Comparison of ENCODE assay signal across 10 mouse cellular contexts in the genomic region with DNA sequence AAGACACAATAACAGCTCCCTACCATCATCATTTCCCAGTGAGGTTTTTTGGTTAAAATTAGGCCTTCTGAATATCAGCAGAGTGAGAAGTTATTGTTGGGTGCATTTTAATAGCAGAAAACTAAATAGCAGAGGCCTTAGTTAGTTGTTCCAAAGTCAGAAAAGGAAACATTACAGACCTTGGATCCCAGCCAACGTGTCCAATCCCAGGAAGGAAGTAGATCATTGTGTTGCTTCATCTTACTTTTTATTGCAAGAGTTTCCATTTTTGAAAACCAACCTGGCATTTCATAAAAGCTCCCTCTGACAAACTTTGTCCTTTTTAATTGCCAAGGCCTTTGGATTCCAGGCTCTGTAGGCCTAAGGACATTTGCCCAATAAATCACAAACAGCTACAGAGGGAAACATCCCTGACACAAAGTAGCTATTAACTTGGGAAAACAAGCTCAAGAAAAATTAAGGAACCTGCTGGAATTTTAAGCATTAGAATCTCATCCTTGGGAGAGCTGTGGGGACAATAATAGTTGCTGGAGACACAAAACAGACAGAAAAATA. TPM values are rescaled to one million over a fixed set of nuclear protein-coding genes. Genes with fewer than 3 reads are reported as not detected.
A peak's percentile ranks its signal among the peaks of the same experiment; 100 is the strongest.
DNase-seq lines count a peak whose midpoint lies in the region; ATAC-seq lines count a peak whose summit lies in the region.
"Had no signal": no experiment of that assay in that cellular context is flagged by ENCODE, and none has a peak within 500 bp of the region (broad histone marks: within the 10 kb centered on the region; RNA-seq: fewer than 3 reads in every experiment).

No protein-coding gene starts in this region.

- H3K4me1 ChIP-seq in kidney, embryonic 15.5 days = 0 out of 2 replicates have a peak, but pooled peaks cover 4% of the 10 kb centered on the region
- H3K4me1 ChIP-seq: liver, embryonic 13.5 days had no signal

- H3K4me2 ChIP-seq in kidney, embryonic 15.5 days = no peak overlapping the region
- H3K4me2 ChIP-seq: liver, embryonic 13.5 days had no signal

- WGBS in kidney, embryonic 15.5 days = 40% methylated on average over 1 of the region's 1 CpGs

- intact Hi-C loops in heart, postnatal 14 days (cut with DNase I) = no loop called here

- DNase-seq in kidney, adult 18-20 months = peak; percentile 39
- peak; percentile 91 for DNase-seq in adrenal gland, postnatal 14 days
- DNase-seq in heart, postnatal 14 days = peak; percentile 61 to 63
- no peak for DNase-seq in cerebellum, adult 11 months
- DNase-seq in T-cell, adult 2 months (ENCODE audit: low spot score) = no peak
- no peak for DNase-seq in layer of hippocampus, postnatal 14 days (ENCODE audit: low spot score in 2 of 2)
- DNase-seq: liver, embryonic 13.5 days had no signal

- H3K9me3 ChIP-seq in kidney, embryonic 15.5 days (replicated peaks) = no peaks in the 10 kb centered on the region
- H3K9me3 ChIP-seq: liver, embryonic 13.5 days had no signal

- H3K4me3 ChIP-seq in kidney, embryonic 15.5 days (replicated peaks) = no peak overlapping the region
- H3K4me3 ChIP-seq: liver, embryonic 13.5 days had no signal

- no peaks in the 10 kb centered on the region for H3K36me3 ChIP-seq in kidney, embryonic 15.5 days
- H3K36me3 ChIP-seq: liver, embryonic 13.5 days had no signal

- ATAC-seq in kidney, embryonic 15.5 days (replicated peaks; ENCODE audit: low FRiP score) = no peak
- ATAC-seq in megakaryocyte, adult 5-6 weeks (ENCODE audit: poor library complexity, severe bottlenecking) = peak; percentile 68

- no peaks in the 10 kb centered on the region for H3K27me3 ChIP-seq in kidney, embryonic 15.5 days
- H3K27me3 ChIP-seq: CH12.LX; liver, embryonic 13.5 days had no signal

- no peak overlapping the region for H3K27ac ChIP-seq in kidney, embryonic 15.5 days
- H3K27ac ChIP-seq: liver, embryonic 13.5 days had no signal

- no peak overlapping the region for H3K9ac ChIP-seq in kidney, embryonic 15.5 days
- H3K9ac ChIP-seq: liver, embryonic 13.5 days had no signal

RNA-seq across cellular contexts. Expression of a gene that starts 34.9 kb away (rescaled TPM):
- 78.8 and 89.4 TPM in 2 replicates for polyA plus RNA-seq in kidney, embryonic 15.5 days (2015; fragmentation: Nextera tagmentation; extraction: Ambion mirVana)
- total RNA-seq in adrenal gland, postnatal 14 days (2021) = 355 and 386 TPM in 2 replicates
- 100 to 1,000 TPM; 182 to 189 TPM for total RNA-seq in heart, postnatal 14 days (2021)
- 716 and 772 TPM in 2 replicates for total RNA-seq in megakaryocyte, adult 5-6 weeks (2015)
- 1,073 and 1,122 TPM in 2 replicates for total RNA-seq in megakaryocyte, adult 5-6 weeks (2017)
- total RNA-seq in layer of hippocampus, postnatal 14 days (2021) = 100 to 1,000 TPM; 111 to 113 TPM

Comparison
In these comparisons a context has a peak if more than half of its experiments do, and no peak if none do; other contexts are left out.
1. DNase-seq: peak in kidney, adult 18-20 months (single experiment), adrenal gland, postnatal 14 days (single experiment) and heart, postnatal 14 days (2 of 2); none in cerebellum, adult 11 months (single experiment), T-cell, adult 2 months (single experiment) and layer of hippocampus, postnatal 14 days (0 of 2).